Mouse (Mus musculus) Patski (cell line): ENCODE measurements at regions not wholly inside any gene's neighbourhood (a gene's known extent, or its start where the extent isn't known, plus 50 kb on each side); places are given as distances from the start of the nearest gene placed in this dataset.
A peak's percentile ranks its signal among the peaks of the same experiment; 100 is the strongest.

Experiments used
- ATAC-seq: fragments of 100-300 bp; one replicate; pipeline ENCODE4 v1.8.0; 2021
- CTCF ChIA-PET: fragments of 350-600 bp; sonication (Branson Sonifier 250); formaldehyde crosslinking; loops from one replicate; lab custom pipeline; 2022; ENCODE audit warnings: inconsistent platforms; lab: Charles Lee
- POLR2A ChIA-PET: fragments of 350-600 bp; sonication (Branson Sonifier 250); formaldehyde crosslinking; loops from one replicate; lab custom pipeline; 2022; ENCODE audit warnings: antibody characterized with exemption, inconsistent platforms; lab: Charles Lee
- DNase-seq: peaks from one replicate; pipeline ENCODE4 v3.0.0-alpha.2; 2011; ENCODE audit warnings: low read depth, low spot score
- H3K27me3 ChIP-seq: fragments of 371-371 bp; one replicate; pipeline ENCODE4 v1.5.1; 2021
- CTCF ChIP-seq: fragments of 100-300 bp; IDR thresholded peaks from one replicate; pipeline ENCODE4 v1.5.1; 2021
- in situ Hi-C: fragments of 300-500 bp; cut with MboI; formaldehyde crosslinking; loops from 3 replicates; pipeline ENCODE4 v1.11.1; 2018; ENCODE audit warnings: low pct_unique_long_range_greater_than_20kb, mixed read lengths

GRCm38 (mm10) chr11:8254036-8254435 is 410.3 kb downstream of the Tns3 start:
- CTCF ChIA-PET = no interaction called here
- TF ChIP-seq CTCF = no peak
- H3K27me3 ChIP-seq = no peaks in the 10 kb centered on the region
- ATAC-seq = no peak
- in situ Hi-C loops = no loop called here
- no peak for DNase-seq
- POLR2A ChIA-PET = no interaction called here

- ChIA-PET CTCF (interaction anchor here (1.0 kb wide), 1 partner anchor 1036 kb away, joined by 3 read pairs; no protein-coding TSS in a partner anchor), POLR2A (interaction anchor here (0.5 kb wide), 1 partner anchor 393 kb away, joined by 4 read pairs; no protein-coding TSS in a partner anchor)
- no peak for DNase-seq
- no peak for ATAC-seq
- in situ Hi-C loops = no loop called here
- TF ChIP-seq CTCF = no peak
- H3K27me3 ChIP-seq = no peaks in the 10 kb centered on the region
Observed at GRCm38 (mm10) chr11:8251360-8251759, 413.0 kb downstream of the Tns3 start.

- DNase-seq (no peak), ATAC-seq (no peak)
- TF ChIP-seq CTCF = no peak
- ChIA-PET POLR2A (no interaction called here), CTCF (interaction anchor here (0.7 kb wide), 1 partner anchor 109 kb away, joined by 3 read pairs; no protein-coding TSS in a partner anchor)
- in situ Hi-C loops = no loop called here
- H3K27me3 ChIP-seq = no peaks in the 10 kb centered on the region
Observed at GRCm38 (mm10) chr11:8249468-8249867, 414.9 kb downstream of the Tns3 start.

GRCm38 (mm10) chr11:8247535-8247934 is 416.8 kb downstream of the Tns3 start:
- no peak for DNase-seq
- in situ Hi-C loops = no loop called here
- H3K27me3 ChIP-seq = no peaks in the 10 kb centered on the region
- no peak for TF ChIP-seq CTCF
- ChIA-PET POLR2A (no interaction called here), CTCF (no interaction called here)
- ATAC-seq = no peak

GRCm38 (mm10) chr11:8247024-8247423 is 417.3 kb downstream of the Tns3 start:
- no peak for ATAC-seq
- no peak for TF ChIP-seq CTCF
- no peak for DNase-seq
- peaks cover 2% of the 10 kb centered on the region for H3K27me3 ChIP-seq
- POLR2A ChIA-PET = no interaction called here
- CTCF ChIA-PET = no interaction called here
- in situ Hi-C loops = no loop called here

GRCm38 (mm10) chr11:8245408-8246003 is 418.8 kb downstream of the Tns3 start:
- peak; percentile 61 for TF ChIP-seq CTCF
- CTCF ChIA-PET = no interaction called here
- POLR2A ChIA-PET = no interaction called here
- H3K27me3 ChIP-seq = peaks cover 8% of the 10 kb centered on the region
- ATAC-seq (no peak), DNase-seq (no peak)
- in situ Hi-C loops = no loop called here

GRCm38 (mm10) chr11:8238498-8238897 is 425.8 kb downstream of the Tns3 start:
- ATAC-seq = no peak
- TF ChIP-seq CTCF = no peak
- no peak for DNase-seq
- CTCF ChIA-PET = interaction anchor here (1.2 kb wide), 1 partner anchor 17 kb away, joined by 3 read pairs; no protein-coding TSS in a partner anchor
- in situ Hi-C loops = no loop called here
- H3K27me3 ChIP-seq = peaks cover 12% of the 10 kb centered on the region
- POLR2A ChIA-PET = no interaction called here

GRCm38 (mm10) chr11:8237556-8237955 is 426.8 kb downstream of the Tns3 start:
- CTCF ChIA-PET = no interaction called here

GRCm38 (mm10) chr11:8236056-8236455 is 428.3 kb downstream of the Tns3 start:
- CTCF ChIA-PET = no interaction called here
- POLR2A ChIA-PET = no interaction called here
- H3K27me3 ChIP-seq = peaks cover 17% of the 10 kb centered on the region
- DNase-seq (no peak), ATAC-seq (no peak)
- in situ Hi-C loops = no loop called here
- TF ChIP-seq CTCF = no peak

More at GRCm38 (mm10) chr11:8237556-8237955, 426.8 kb downstream of the Tns3 start:
- in situ Hi-C loops = no loop called here
- ATAC-seq (no peak), DNase-seq (no peak)
- H3K27me3 ChIP-seq = peaks cover 20% of the 10 kb centered on the region
- no peak for TF ChIP-seq CTCF
- POLR2A ChIA-PET = no interaction called here

GRCm38 (mm10) chr11:8232636-8233189 is 431.6 kb downstream of the Tns3 start:
- DNase-seq (no peak), ATAC-seq (no peak)
- H3K27me3 ChIP-seq = peaks cover 27% of the 10 kb centered on the region
- CTCF ChIA-PET = no interaction called here
- in situ Hi-C loops = no loop called here
- POLR2A ChIA-PET = no interaction called here
- TF ChIP-seq CTCF = no peak

- DNase-seq (peak; percentile 39), ATAC-seq (peak; percentile 84)
- H3K27me3 ChIP-seq = peaks cover 35% of the 10 kb centered on the region
- POLR2A ChIA-PET = no interaction called here
- TF ChIP-seq CTCF = no peak
- in situ Hi-C loops = no loop called here
- CTCF ChIA-PET = interaction anchor here (1.1 kb wide), 1 partner anchor 14 kb away, joined by 3 read pairs; no protein-coding TSS in a partner anchor
Observed at GRCm38 (mm10) chr11:8229787-8230186, 434.5 kb downstream of the Tns3 start.
